Mouse (Mus musculus): ENCODE measurements around the gene Prkg1. TPM values are rescaled to one million over a fixed set of nuclear protein-coding genes. Genes with fewer than 3 reads are reported as not detected.

Gene Prkg1
- polyA plus RNA-seq, 1 experiment from 2014 or later = 2.2 TPM

DNA sequence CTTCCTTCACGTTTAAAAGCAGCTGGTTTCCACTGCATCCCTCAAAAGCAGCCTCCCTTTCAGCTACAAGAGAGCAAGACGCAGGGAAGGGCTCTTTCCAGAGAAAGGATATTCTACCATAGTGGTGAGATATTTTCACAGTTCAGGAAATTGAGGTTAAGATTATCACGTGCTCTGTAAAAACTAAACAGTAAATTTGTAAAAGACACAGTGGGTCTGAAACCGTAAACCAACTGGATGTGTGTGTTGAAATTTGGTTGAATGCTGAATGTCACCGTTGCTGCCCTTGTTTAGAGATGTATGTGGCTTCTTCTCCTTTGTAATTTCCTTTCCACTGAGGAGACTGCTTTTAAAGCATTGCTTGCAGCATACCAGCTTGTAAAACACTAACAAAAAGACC, 565.2 kb downstream of the Prkg1 start:
- H3K36me3 ChIP-seq (ENCODE audit: control insufficient read depth, insufficient read depth, low read length) = no peaks in the 10 kb centered on the region
- WGBS = 48% methylated on average over 5 of the region's 5 CpGs
- H3K4me1 ChIP-seq (replicated peaks; ENCODE audit: control insufficient read depth, insufficient read depth, low read length) = peaks cover 4% of the 10 kb centered on the region; the same call in 1 of the 2 replicates
- no peak overlapping the region for H3K9ac ChIP-seq (ENCODE audit: low read depth, low read length)
- H3K9me3 ChIP-seq (ENCODE audit: control insufficient read depth, low read length) = no peaks in the 10 kb centered on the region
- H3K4me2 ChIP-seq = no peak overlapping the region
- no peak for ATAC-seq (replicated peaks; ENCODE audit: low FRiP score)
- DNase-seq (ENCODE audit: low spot score) = no peak
- H3K4me3 ChIP-seq (ENCODE audit: low read depth, low read length) = no peak overlapping the region
- H3K27ac ChIP-seq (ENCODE audit: low read depth, low read length) = no peak overlapping the region
- H3K27me3 ChIP-seq (replicated peaks; ENCODE audit: control insufficient read depth, insufficient read depth, low read length) = no peaks in the 10 kb centered on the region

DNA sequence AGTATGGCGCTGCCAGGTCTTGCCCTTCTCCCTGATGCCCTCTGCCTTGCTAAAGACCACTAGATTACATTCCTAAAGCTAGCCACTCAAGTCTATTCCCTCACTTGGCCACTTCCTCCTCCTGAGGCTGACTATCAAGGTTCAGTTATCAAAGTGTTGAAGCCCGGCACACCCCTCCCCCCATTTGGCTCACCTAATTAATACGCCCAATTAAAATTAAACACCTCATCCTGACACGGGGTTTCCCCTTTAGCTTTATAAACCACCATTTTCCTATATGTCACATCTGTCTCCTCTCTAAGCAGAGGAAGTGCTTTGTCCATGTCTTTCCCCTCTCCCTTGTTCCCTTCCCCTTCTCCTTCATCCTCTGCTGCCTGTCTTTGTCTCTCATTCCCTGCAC, 566.4 kb downstream of the Prkg1 start:
- H3K36me3 ChIP-seq (ENCODE audit: control insufficient read depth, insufficient read depth, low read length) = no peaks in the 10 kb centered on the region
- WGBS = 58% methylated on average over 4 of the region's 4 CpGs
- DNase-seq (ENCODE audit: low spot score) = no peak
- H3K27ac ChIP-seq (ENCODE audit: low read depth, low read length) = no peak overlapping the region
- H3K4me1 ChIP-seq (replicated peaks; ENCODE audit: control insufficient read depth, insufficient read depth, low read length) = peaks cover 4% of the 10 kb centered on the region; the same call in 1 of the 2 replicates
- no peak overlapping the region for H3K4me3 ChIP-seq (ENCODE audit: low read depth, low read length)
- no peak overlapping the region for H3K9ac ChIP-seq (ENCODE audit: low read depth, low read length)
- no peak overlapping the region for H3K4me2 ChIP-seq
- no peaks in the 10 kb centered on the region for H3K27me3 ChIP-seq (replicated peaks; ENCODE audit: control insufficient read depth, insufficient read depth, low read length)
- no peaks in the 10 kb centered on the region for H3K9me3 ChIP-seq (ENCODE audit: control insufficient read depth, low read length)
- ATAC-seq (replicated peaks; ENCODE audit: low FRiP score) = no peak

DNA sequence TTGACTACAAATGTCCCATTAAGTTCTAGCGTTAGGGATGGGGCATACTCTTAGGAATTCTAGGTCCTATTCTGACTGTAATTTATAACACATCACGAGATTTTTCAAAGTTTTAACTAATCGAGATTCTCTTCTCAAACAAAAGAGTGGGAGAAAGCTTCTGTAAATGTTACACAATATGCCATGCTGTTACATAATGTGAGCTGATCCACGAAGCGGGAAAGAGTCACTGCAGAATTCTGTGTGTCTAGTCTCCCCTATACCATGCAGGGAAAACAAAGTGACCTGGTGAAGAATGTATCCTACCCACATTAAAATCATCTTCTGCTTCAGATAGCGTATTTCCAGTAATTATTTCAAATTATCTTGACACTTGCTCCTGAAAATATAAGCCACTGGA, 567.8 kb downstream of the Prkg1 start:
- ATAC-seq (replicated peaks; ENCODE audit: low FRiP score) (no peak), DNase-seq (ENCODE audit: low spot score) (no peak)
- Histone ChIP-seq H3K27ac (ENCODE audit: low read depth, low read length) (no peak overlapping the region), H3K4me1 (replicated peaks; ENCODE audit: control insufficient read depth, insufficient read depth, low read length) (peaks cover 4% of the 10 kb centered on the region; the same call in 1 of the 2 replicates), H3K27me3 (replicated peaks; ENCODE audit: control insufficient read depth, insufficient read depth, low read length) (no peaks in the 10 kb centered on the region), H3K4me2 (no peak overlapping the region), H3K4me3 (ENCODE audit: low read depth, low read length) (no peak overlapping the region), H3K9ac (ENCODE audit: low read depth, low read length) (no peak overlapping the region), H3K36me3 (ENCODE audit: control insufficient read depth, insufficient read depth, low read length) (no peaks in the 10 kb centered on the region), H3K9me3 (ENCODE audit: control insufficient read depth, low read length) (no peaks in the 10 kb centered on the region)
- 83% methylated on average over 6 of the region's 6 CpGs for WGBS

DNA sequence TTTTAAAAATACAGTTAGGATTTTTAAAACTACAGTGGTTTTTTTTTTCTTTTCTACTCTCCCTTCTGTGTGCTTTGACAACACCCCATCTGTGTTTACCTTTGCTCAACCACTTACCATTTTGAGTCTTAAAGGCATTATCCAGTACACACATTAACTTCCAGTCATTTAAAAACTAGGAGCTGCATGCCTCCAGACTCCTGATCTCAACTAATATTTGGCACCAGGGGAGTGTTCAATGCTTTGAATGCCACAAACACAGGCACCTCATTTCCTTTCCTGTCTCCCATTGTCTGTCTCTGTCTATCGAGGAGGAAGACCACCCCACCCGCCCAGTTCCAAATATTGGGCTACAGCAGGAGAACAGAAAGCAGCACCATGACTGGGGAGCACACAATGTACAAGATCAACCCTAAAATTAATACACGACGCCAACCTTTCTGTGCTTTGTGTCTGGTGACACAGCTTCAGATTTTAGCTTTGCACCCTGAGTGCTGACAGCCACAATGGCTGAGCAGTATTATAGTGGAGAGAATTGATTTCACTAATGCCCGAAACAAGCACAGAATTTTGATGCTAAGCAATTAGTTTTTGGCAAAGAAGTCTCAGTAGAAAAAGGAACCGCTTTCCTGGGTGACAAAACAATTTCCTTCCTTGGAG, 576.1 kb downstream of the Prkg1 start:
- no peak overlapping the region for H3K4me2 ChIP-seq
- WGBS = 79% methylated on average over 6 of the region's 6 CpGs
- no peak overlapping the region for H3K4me3 ChIP-seq (ENCODE audit: low read depth, low read length)
- no peaks in the 10 kb centered on the region for H3K9me3 ChIP-seq (ENCODE audit: control insufficient read depth, low read length)
- no peak overlapping the region for H3K9ac ChIP-seq (ENCODE audit: low read depth, low read length)
- no peaks in the 10 kb centered on the region for H3K4me1 ChIP-seq (replicated peaks; ENCODE audit: control insufficient read depth, insufficient read depth, low read length)
- H3K36me3 ChIP-seq (ENCODE audit: control insufficient read depth, insufficient read depth, low read length) = no peaks in the 10 kb centered on the region
- ATAC-seq (replicated peaks; ENCODE audit: low FRiP score) (no peak), DNase-seq (ENCODE audit: low spot score) (no peak)
- no peak overlapping the region for H3K27ac ChIP-seq (ENCODE audit: low read depth, low read length)
- no peaks in the 10 kb centered on the region for H3K27me3 ChIP-seq (replicated peaks; ENCODE audit: control insufficient read depth, insufficient read depth, low read length)

DNA sequence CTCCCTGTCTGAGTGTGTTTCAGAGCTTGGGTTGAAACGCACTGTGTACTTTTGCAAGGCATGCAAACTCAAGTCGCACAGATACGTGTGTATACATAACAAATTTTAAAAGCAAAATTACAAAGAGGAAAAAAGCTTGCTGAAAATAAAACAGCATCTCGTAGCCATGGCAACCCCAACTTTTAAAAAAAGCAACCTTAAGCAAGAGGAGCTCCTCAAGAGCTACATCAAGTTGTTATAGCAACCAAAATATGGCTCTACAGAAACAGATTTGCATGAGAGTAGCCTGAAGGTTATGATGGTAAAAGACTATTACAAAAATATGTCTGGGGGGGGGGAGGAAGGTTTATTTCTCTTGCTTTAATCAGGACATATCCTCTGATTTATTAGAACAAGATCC, 584.1 kb downstream of the Prkg1 start:
- H3K9ac ChIP-seq (ENCODE audit: low read depth, low read length) = no peak overlapping the region
- H3K27ac ChIP-seq (ENCODE audit: low read depth, low read length) = no peak overlapping the region
- no peaks in the 10 kb centered on the region for H3K36me3 ChIP-seq (ENCODE audit: control insufficient read depth, insufficient read depth, low read length)
- no peak overlapping the region for H3K4me2 ChIP-seq
- ATAC-seq (replicated peaks; ENCODE audit: low FRiP score) (no peak), DNase-seq (ENCODE audit: low spot score) (no peak)
- H3K9me3 ChIP-seq (ENCODE audit: control insufficient read depth, low read length) = no peaks in the 10 kb centered on the region
- H3K27me3 ChIP-seq (replicated peaks; ENCODE audit: control insufficient read depth, insufficient read depth, low read length) = no peaks in the 10 kb centered on the region
- no peak overlapping the region for H3K4me3 ChIP-seq (ENCODE audit: low read depth, low read length)
- WGBS = 82% methylated on average over 4 of the region's 4 CpGs
- no peaks in the 10 kb centered on the region for H3K4me1 ChIP-seq (replicated peaks; ENCODE audit: control insufficient read depth, insufficient read depth, low read length)

DNA sequence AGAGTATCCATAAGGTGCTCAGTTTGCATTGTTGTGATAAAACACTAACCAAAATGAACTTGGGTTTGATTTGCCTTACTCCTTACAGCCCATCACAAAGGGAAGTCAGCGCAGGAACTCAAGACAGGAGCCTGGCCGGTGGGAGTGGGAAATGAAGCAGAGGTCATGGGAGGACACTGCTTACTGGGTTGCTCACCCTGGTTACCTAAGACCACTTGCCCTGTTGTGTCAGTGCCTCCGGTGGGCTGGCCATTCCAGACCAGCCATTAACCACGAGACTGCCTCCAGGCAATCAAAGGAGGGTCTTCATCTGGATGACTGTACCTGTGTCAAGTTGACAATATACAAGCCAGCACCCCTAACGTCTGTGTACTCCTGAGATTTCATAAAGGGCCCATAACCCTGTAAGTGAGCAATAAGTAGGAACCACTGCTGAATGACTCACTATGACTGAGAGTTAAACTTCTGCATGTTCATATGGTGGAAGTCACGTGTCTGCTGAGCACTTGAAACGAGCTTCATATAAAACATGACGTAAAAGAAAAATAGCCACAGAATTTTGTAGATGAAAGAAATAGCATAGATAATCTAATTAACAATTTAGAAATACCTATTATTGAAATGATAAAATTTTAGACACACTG, 587.4 kb downstream of the Prkg1 start:
- Histone ChIP-seq H3K4me3 (ENCODE audit: low read depth, low read length) (no peak overlapping the region), H3K27ac (ENCODE audit: low read depth, low read length) (no peak overlapping the region), H3K9me3 (ENCODE audit: control insufficient read depth, low read length) (no peaks in the 10 kb centered on the region), H3K4me1 (replicated peaks; ENCODE audit: control insufficient read depth, insufficient read depth, low read length) (no peaks in the 10 kb centered on the region), H3K9ac (ENCODE audit: low read depth, low read length) (no peak overlapping the region), H3K27me3 (replicated peaks; ENCODE audit: control insufficient read depth, insufficient read depth, low read length) (no peaks in the 10 kb centered on the region), H3K4me2 (no peak overlapping the region), H3K36me3 (ENCODE audit: control insufficient read depth, insufficient read depth, low read length) (no peaks in the 10 kb centered on the region)
- no peak for DNase-seq (ENCODE audit: low spot score)
- ATAC-seq (replicated peaks; ENCODE audit: low FRiP score) = no peak
- WGBS = 77% methylated on average over 8 of the region's 8 CpGs

DNA sequence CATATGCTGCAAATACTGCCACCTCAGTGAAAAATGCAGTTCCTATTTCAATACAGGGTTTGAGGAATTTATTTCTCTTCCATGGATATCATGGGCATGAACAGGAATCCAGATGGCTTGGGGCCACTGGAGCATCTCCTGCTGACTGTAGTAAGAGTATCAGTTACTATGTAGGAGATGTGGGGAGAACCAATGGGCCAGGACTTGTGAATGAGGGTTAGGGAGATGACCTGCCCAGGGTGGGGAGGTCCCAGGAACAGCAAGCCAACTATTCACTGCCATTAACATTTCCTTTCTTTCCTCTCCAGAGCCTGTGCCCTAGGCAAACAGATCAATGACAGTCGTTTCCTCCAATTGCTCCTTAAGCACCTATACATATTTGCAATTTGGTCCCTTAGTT, 593.8 kb downstream of the Prkg1 start:
- no peaks in the 10 kb centered on the region for H3K27me3 ChIP-seq (replicated peaks; ENCODE audit: control insufficient read depth, insufficient read depth, low read length)
- ATAC-seq (replicated peaks; ENCODE audit: low FRiP score) (no peak), DNase-seq (ENCODE audit: low spot score) (no peak)
- H3K4me3 ChIP-seq (ENCODE audit: low read depth, low read length) = no peak overlapping the region
- H3K4me2 ChIP-seq = no peak overlapping the region
- no peak overlapping the region for H3K9ac ChIP-seq (ENCODE audit: low read depth, low read length)
- 67% methylated on average over 1 of the region's 1 CpGs for WGBS
- no peaks in the 10 kb centered on the region for H3K36me3 ChIP-seq (ENCODE audit: control insufficient read depth, insufficient read depth, low read length)
- no peak overlapping the region for H3K27ac ChIP-seq (ENCODE audit: low read depth, low read length)
- no peaks in the 10 kb centered on the region for H3K4me1 ChIP-seq (replicated peaks; ENCODE audit: control insufficient read depth, insufficient read depth, low read length)
- no peaks in the 10 kb centered on the region for H3K9me3 ChIP-seq (ENCODE audit: control insufficient read depth, low read length)

DNA sequence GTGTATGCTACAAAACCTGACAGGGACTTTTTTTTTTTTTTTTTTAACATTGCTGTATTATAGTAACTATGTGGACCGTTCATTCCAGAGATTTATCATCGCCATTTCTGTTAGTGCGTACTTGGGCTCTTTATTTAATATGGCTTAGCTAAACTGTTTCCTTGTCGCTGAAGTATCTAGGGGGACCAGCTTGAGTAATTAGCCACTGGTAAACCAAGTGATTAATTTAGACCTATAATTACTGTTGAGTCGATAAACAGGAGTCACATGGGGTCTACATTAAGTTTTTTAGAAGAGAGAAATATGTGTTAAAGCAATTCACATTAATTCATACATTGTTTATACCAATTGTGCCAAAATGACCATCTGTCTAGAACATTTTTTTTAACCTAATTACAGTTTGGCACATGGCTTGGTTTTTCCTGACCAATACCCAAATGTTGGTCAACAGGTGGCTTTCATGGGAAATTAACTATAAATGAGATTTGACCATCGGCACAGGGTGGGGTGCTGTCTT, 605.8 kb downstream of the Prkg1 start:
- no peak for ATAC-seq (replicated peaks; ENCODE audit: low FRiP score)
- DNase-seq (ENCODE audit: low spot score) = no peak

DNA sequence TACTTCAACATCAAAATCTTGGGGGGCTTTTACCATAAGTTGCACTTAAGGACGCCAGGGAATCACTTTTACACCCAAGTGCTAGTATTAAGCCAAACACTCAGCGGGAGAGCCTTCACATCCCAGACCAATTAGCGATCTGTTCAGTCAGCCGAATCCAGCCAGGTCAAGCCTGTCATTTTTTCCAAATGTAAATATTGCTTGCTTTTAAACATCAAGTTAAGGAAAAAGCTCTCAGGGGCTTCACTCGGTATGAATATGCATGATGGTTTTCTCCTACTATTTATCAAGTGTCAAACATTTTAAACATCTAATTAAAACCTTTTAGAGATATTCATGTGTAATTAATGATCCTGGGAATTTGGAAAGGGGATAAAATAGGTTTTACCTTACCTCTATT, 611.4 kb downstream of the Prkg1 start:
- Histone ChIP-seq H3K4me2 (no peak overlapping the region), H3K9ac (ENCODE audit: low read depth, low read length) (no peak overlapping the region), H3K27me3 (replicated peaks; ENCODE audit: control insufficient read depth, insufficient read depth, low read length) (no peaks in the 10 kb centered on the region), H3K9me3 (ENCODE audit: control insufficient read depth, low read length) (no peaks in the 10 kb centered on the region), H3K27ac (ENCODE audit: low read depth, low read length) (no peak overlapping the region), H3K4me1 (replicated peaks; ENCODE audit: control insufficient read depth, insufficient read depth, low read length) (no peaks in the 10 kb centered on the region), H3K4me3 (ENCODE audit: low read depth, low read length) (no peak overlapping the region), H3K36me3 (ENCODE audit: control insufficient read depth, insufficient read depth, low read length) (no peaks in the 10 kb centered on the region)
- 56% methylated on average over 5 of the region's 5 CpGs for WGBS
- no peak for ATAC-seq (replicated peaks; ENCODE audit: low FRiP score)
- DNase-seq (ENCODE audit: low spot score) = no peak

More for the DNA sequence above, 605.8 kb downstream of the Prkg1 start:
- H3K4me2 ChIP-seq = no peak overlapping the region
- H3K27me3 ChIP-seq (replicated peaks; ENCODE audit: control insufficient read depth, insufficient read depth, low read length) = no peaks in the 10 kb centered on the region
- no peaks in the 10 kb centered on the region for H3K9me3 ChIP-seq (ENCODE audit: control insufficient read depth, low read length)
- no peak overlapping the region for H3K27ac ChIP-seq (ENCODE audit: low read depth, low read length)
- 84% methylated on average over 6 of the region's 6 CpGs for WGBS
- H3K4me1 ChIP-seq (replicated peaks; ENCODE audit: control insufficient read depth, insufficient read depth, low read length) = no peaks in the 10 kb centered on the region
- H3K36me3 ChIP-seq (ENCODE audit: control insufficient read depth, insufficient read depth, low read length) = no peaks in the 10 kb centered on the region
- H3K4me3 ChIP-seq (ENCODE audit: low read depth, low read length) = no peak overlapping the region
- H3K9ac ChIP-seq (ENCODE audit: low read depth, low read length) = no peak overlapping the region

Data from liver, embryonic 11.5 days (tissue).